Mouse (Mus musculus): ENCODE data around the gene 4930426L09Rik. TPM values are rescaled to one million over a fixed set of nuclear protein-coding genes. Genes with fewer than 3 reads are reported as not detected.

Gene 4930426L09Rik
- polyA plus RNA-seq, 1 experiment from 2014 or later = 0.27 TPM

DNA sequence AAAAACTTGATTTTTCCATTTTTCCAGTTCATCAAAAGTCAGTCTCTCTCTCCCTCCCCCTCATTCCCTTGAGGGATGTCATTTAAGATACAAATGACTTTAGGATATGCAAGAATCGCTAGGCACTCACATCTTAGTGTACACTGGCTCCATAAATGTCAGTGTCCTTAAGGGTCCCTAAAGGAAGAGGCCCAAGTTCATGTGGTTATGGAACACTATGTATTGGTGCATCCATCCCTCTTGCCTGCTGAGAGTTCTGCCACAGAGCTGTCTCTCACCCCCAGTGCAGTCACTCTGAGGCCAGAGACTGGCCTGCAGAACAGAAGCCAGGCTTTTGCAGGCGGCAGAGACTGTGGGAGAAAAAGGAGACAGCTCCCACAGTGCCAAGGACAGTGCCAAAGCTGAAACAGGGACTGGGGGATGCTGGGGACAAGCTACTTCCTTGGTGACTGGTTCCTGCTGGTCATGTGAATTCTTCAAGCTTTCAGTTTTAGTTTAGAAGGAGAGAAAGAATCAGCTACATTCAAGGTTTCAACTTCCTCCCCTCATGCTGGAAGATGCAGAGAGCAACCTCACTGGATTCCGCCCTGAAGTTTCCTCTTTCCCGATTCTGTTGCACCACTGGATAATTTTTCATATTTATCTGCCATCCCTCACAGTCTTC lies 39.9 kb downstream of the 4930426L09Rik start:
- Histone ChIP-seq H3K4me3 (ENCODE audit: low read depth, low read length) (no peak overlapping the region), H3K4me1 (replicated peaks; ENCODE audit: control insufficient read depth, insufficient read depth, low read length) (no peaks in the 10 kb centered on the region), H3K36me3 (ENCODE audit: control insufficient read depth, insufficient read depth) (no peaks in the 10 kb centered on the region), H3K27ac (ENCODE audit: low read depth, low read length) (no peak overlapping the region), H3K4me2 (replicated peaks; ENCODE audit: low read depth) (no peak overlapping the region), H3K9ac (ENCODE audit: low read depth, low read length) (no peak overlapping the region), H3K9me3 (ENCODE audit: control insufficient read depth) (no peaks in the 10 kb centered on the region), H3K27me3 (replicated peaks; ENCODE audit: control insufficient read depth, insufficient read depth, low read length) (no peaks in the 10 kb centered on the region)
- no peak for TF ChIP-seq CTCF (IDR thresholded peaks at IDR 0.05; ENCODE audit: low read depth)
- 50% methylated on average over 4 of the region's 4 CpGs for WGBS
- no peak for ATAC-seq

DNA sequence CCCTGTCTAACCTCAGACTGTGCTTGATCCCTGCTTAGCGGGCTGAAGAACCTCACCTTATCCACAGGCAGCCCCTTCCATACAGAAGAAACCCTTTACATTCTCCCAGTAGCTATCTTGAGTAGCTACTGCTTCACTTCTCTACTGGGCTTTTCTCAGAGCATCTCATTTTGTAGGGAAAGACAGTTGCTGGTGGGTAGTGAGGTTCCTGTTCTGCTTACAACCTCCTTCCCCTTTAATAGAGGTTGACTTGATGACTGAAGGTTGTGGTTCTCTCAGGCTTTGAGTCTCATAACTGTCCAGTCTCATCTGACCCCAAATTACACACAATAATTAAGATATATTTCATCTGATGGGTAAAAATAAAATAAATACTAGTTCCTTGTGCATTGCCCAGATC lies 50.1 kb downstream of the 4930426L09Rik start:
- Histone ChIP-seq H3K36me3 (ENCODE audit: control insufficient read depth, insufficient read depth) (no peaks in the 10 kb centered on the region), H3K4me3 (ENCODE audit: low read depth, low read length) (no peak overlapping the region), H3K4me1 (replicated peaks; ENCODE audit: control insufficient read depth, insufficient read depth, low read length) (no peaks in the 10 kb centered on the region), H3K9ac (ENCODE audit: low read depth, low read length) (no peak overlapping the region), H3K27me3 (replicated peaks; ENCODE audit: control insufficient read depth, insufficient read depth, low read length) (no peaks in the 10 kb centered on the region), H3K4me2 (replicated peaks; ENCODE audit: low read depth) (no peak overlapping the region), H3K27ac (ENCODE audit: low read depth, low read length) (no peak overlapping the region), H3K9me3 (ENCODE audit: control insufficient read depth) (no peaks in the 10 kb centered on the region)
- WGBS = 81% methylated on average over 1 of the region's 1 CpGs
- no peak for ATAC-seq
- TF ChIP-seq CTCF (IDR thresholded peaks at IDR 0.05; ENCODE audit: low read depth) = no peak

DNA sequence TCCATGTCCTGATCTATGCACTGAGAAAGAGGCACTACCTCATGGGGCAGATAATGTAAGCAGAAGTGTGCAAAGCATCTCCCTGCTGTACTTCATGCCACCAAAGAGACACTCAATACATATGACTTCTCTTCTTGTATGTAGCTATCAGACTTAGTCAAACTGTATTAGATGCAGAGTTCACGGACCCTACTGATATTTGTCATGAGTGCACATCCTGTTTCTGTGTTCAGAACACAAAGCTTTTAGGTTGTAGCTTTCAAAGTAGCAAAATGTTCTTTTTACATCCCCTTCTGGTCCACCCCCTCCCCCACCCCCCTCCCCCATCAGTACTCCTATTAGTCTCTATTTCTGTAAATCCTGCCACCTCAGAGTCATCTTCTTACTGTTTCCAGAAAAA lies 51.2 kb downstream of the 4930426L09Rik start:
- Histone ChIP-seq H3K4me2 (replicated peaks; ENCODE audit: low read depth) (no peak overlapping the region), H3K9me3 (ENCODE audit: control insufficient read depth) (no peaks in the 10 kb centered on the region), H3K4me3 (ENCODE audit: low read depth, low read length) (no peak overlapping the region), H3K27ac (ENCODE audit: low read depth, low read length) (no peak overlapping the region), H3K4me1 (replicated peaks; ENCODE audit: control insufficient read depth, insufficient read depth, low read length) (no peaks in the 10 kb centered on the region), H3K27me3 (replicated peaks; ENCODE audit: control insufficient read depth, insufficient read depth, low read length) (no peaks in the 10 kb centered on the region), H3K36me3 (ENCODE audit: control insufficient read depth, insufficient read depth) (no peaks in the 10 kb centered on the region), H3K9ac (ENCODE audit: low read depth, low read length) (no peak overlapping the region)
- ATAC-seq = no peak
- TF ChIP-seq CTCF (IDR thresholded peaks at IDR 0.05; ENCODE audit: low read depth) = no peak
- WGBS = 91% methylated on average over 1 of the region's 1 CpGs

Other genes with a start within 250 kb of the 4930426L09Rik start
- gene Pip4k2a, start 217 bp upstream of the 4930426L09Rik start, polyA plus RNA-seq (2015; fragmentation: Nextera tagmentation; extraction: Ambion mirVana) = 12.0 and 12.8 TPM in 2 replicates
- 0.09 TPM in 1 of 2 replicates, not detected in the other for gene Armc3, start 201.0 kb downstream of the 4930426L09Rik start, polyA plus RNA-seq (2015; fragmentation: Nextera tagmentation; extraction: Ambion mirVana)

Data from intestine, postnatal 0 days (tissue).